Mouse (Mus musculus): ENCODE data around the gene BC028528. TPM values are rescaled to one million over a fixed set of nuclear protein-coding genes. Genes with fewer than 3 reads are reported as not detected.
A peak's percentile ranks its signal among the peaks of the same experiment; 100 is the strongest.

The BC028528 gene
- 18.5 and 26.4 TPM in 2 replicates for polyA plus RNA-seq (2016; fragmentation: Nextera tagmentation; extraction: Ambion mirVana)

GRCm38 (mm10) chr3:95891211-95892065 lies at the start of gene BC028528:
Gene BC028528, minus strand, starts transcription at chr3:95892005.
- Histone ChIP-seq H3K27me3 (ENCODE audit: insufficient read depth, poor library complexity, severe bottlenecking) (no peaks in the 10 kb centered on the region), H3K4me3 (peak within 1 kb of the TSS; percentile 47), H3K27ac (peak within 1 kb of the TSS; percentile 87), H3K9me3 (no peaks in the 10 kb centered on the region), H3K4me1 (peaks cover 34% of the 10 kb centered on the region), H3K36me3 (peaks cover 13% of the 10 kb centered on the region)
- WGBS, result 20% methylated on average over 12 of the region's 12 CpGs
- DNase-seq (ENCODE audit: low spot score), result no peak

- no peak for DNase-seq (ENCODE audit: low spot score)
- no peaks in the 10 kb centered on the region for H3K4me1 ChIP-seq
- no peak overlapping the region for H3K27ac ChIP-seq
- H3K9me3 ChIP-seq, result no peaks in the 10 kb centered on the region
- WGBS, result 90% methylated on average over 15 of the region's 15 CpGs
- H3K36me3 ChIP-seq, result peaks cover 92% of the 10 kb centered on the region
- H3K4me3 ChIP-seq, result no peak overlapping the region
- no peaks in the 10 kb centered on the region for H3K27me3 ChIP-seq (ENCODE audit: insufficient read depth, poor library complexity, severe bottlenecking)
These were observed 47.0 kb upstream of the BC028528 start for GRCm38 (mm10) chr3:95938835-95939234.

GRCm38 (mm10) chr3:95938217-95938616 lies 46.4 kb upstream of the BC028528 start:
- H3K27me3 ChIP-seq (ENCODE audit: insufficient read depth, poor library complexity, severe bottlenecking), result no peaks in the 10 kb centered on the region
- peaks cover 94% of the 10 kb centered on the region for H3K36me3 ChIP-seq
- no peaks in the 10 kb centered on the region for H3K4me1 ChIP-seq
- no peak overlapping the region for H3K4me3 ChIP-seq
- no peak overlapping the region for H3K27ac ChIP-seq
- WGBS, result 97% methylated on average over 8 of the region's 8 CpGs
- no peaks in the 10 kb centered on the region for H3K9me3 ChIP-seq
- no peak for DNase-seq (ENCODE audit: low spot score)

GRCm38 (mm10) chr3:95934448-95934847 lies 42.6 kb upstream of the BC028528 start:
- DNase-seq (ENCODE audit: low spot score), result no peak
- Histone ChIP-seq H3K36me3 (peaks cover 60% of the 10 kb centered on the region), H3K27ac (no peak overlapping the region), H3K9me3 (no peaks in the 10 kb centered on the region), H3K27me3 (ENCODE audit: insufficient read depth, poor library complexity, severe bottlenecking) (no peaks in the 10 kb centered on the region), H3K4me1 (peaks cover 15% of the 10 kb centered on the region), H3K4me3 (no peak overlapping the region)
- 90% methylated on average over 1 of the region's 1 CpGs for WGBS

GRCm38 (mm10) chr3:95933111-95933750 lies 41.4 kb upstream of the BC028528 start:
- H3K4me3 ChIP-seq, result no peak overlapping the region

DNA sequence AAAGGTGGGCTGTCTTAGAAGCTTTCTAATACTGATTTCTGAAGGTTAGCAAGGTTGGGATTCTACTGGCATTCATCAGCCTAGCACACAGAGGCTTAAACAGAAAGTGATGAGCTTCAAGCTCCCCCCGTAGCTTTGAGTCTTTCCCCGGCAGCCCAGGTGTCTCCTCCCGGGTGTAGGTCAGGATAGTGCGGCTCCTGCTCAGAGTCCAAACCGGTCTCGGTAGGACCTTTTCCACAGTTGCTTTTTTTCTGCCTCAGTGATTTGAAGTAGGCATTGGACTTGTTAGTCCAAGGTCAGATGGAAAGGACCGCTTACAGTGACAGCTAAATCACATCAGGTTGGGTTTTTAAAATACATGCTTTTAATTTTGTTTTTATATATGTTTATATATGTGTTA lies 40.8 kb upstream of the BC028528 start:
- Histone ChIP-seq H3K9me3 (no peaks in the 10 kb centered on the region), H3K27ac (no peak overlapping the region), H3K36me3 (peaks cover 41% of the 10 kb centered on the region), H3K27me3 (ENCODE audit: insufficient read depth, poor library complexity, severe bottlenecking) (no peaks in the 10 kb centered on the region), H3K4me1 (peaks cover 15% of the 10 kb centered on the region), H3K4me3 (0 out of 2 replicates have a peak overlapping the region, but pooled peaks have one; percentile 0)
- no peak for DNase-seq (ENCODE audit: low spot score)
- WGBS, result 90% methylated on average over 7 of the region's 7 CpGs

More at GRCm38 (mm10) chr3:95933111-95933750, 41.4 kb upstream of the BC028528 start:
- no peaks in the 10 kb centered on the region for H3K27me3 ChIP-seq (ENCODE audit: insufficient read depth, poor library complexity, severe bottlenecking)
- peaks cover 15% of the 10 kb centered on the region for H3K4me1 ChIP-seq
- 92% methylated on average over 7 of the region's 7 CpGs for WGBS
- H3K27ac ChIP-seq, result no peak overlapping the region
- DNase-seq (ENCODE audit: low spot score), result no peak
- H3K9me3 ChIP-seq, result no peaks in the 10 kb centered on the region
- H3K36me3 ChIP-seq, result peaks cover 48% of the 10 kb centered on the region

- H3K27me3 ChIP-seq (ENCODE audit: insufficient read depth, poor library complexity, severe bottlenecking), result no peaks in the 10 kb centered on the region
- no peak overlapping the region for H3K27ac ChIP-seq
- H3K36me3 ChIP-seq, result peaks cover 37% of the 10 kb centered on the region
- 80% methylated on average over 1 of the region's 1 CpGs for WGBS
- H3K9me3 ChIP-seq, result no peaks in the 10 kb centered on the region
- peaks cover 15% of the 10 kb centered on the region for H3K4me1 ChIP-seq
- no peak for DNase-seq (ENCODE audit: low spot score)
- 0 out of 2 replicates have a peak overlapping the region, but pooled peaks have one; percentile 0 for H3K4me3 ChIP-seq
These were observed 40.4 kb upstream of the BC028528 start for GRCm38 (mm10) chr3:95932157-95932556.

- WGBS, result 91% methylated on average over 1 of the region's 1 CpGs
- H3K9me3 ChIP-seq, result no peaks in the 10 kb centered on the region
- DNase-seq (ENCODE audit: low spot score), result no peak
- H3K36me3 ChIP-seq, result peaks cover 30% of the 10 kb centered on the region
- peaks cover 15% of the 10 kb centered on the region for H3K4me1 ChIP-seq
- no peak overlapping the region for H3K27ac ChIP-seq
- H3K27me3 ChIP-seq (ENCODE audit: insufficient read depth, poor library complexity, severe bottlenecking), result no peaks in the 10 kb centered on the region
- H3K4me3 ChIP-seq, result 0 out of 2 replicates have a peak overlapping the region, but pooled peaks have one; percentile 83
These were observed 39.7 kb upstream of the BC028528 start for GRCm38 (mm10) chr3:95931471-95931870.

GRCm38 (mm10) chr3:95930471-95930789 lies 38.6 kb upstream of the BC028528 start:
- Histone ChIP-seq H3K4me3 (peak overlapping the region; percentile 83), H3K9me3 (no peaks in the 10 kb centered on the region), H3K27me3 (ENCODE audit: insufficient read depth, poor library complexity, severe bottlenecking) (no peaks in the 10 kb centered on the region), H3K4me1 (peaks cover 15% of the 10 kb centered on the region), H3K27ac (peak overlapping the region; percentile 96), H3K36me3 (peaks cover 25% of the 10 kb centered on the region)
- 4% methylated on average over 5 of the region's 5 CpGs for WGBS
- no peak for DNase-seq (ENCODE audit: low spot score)

DNA sequence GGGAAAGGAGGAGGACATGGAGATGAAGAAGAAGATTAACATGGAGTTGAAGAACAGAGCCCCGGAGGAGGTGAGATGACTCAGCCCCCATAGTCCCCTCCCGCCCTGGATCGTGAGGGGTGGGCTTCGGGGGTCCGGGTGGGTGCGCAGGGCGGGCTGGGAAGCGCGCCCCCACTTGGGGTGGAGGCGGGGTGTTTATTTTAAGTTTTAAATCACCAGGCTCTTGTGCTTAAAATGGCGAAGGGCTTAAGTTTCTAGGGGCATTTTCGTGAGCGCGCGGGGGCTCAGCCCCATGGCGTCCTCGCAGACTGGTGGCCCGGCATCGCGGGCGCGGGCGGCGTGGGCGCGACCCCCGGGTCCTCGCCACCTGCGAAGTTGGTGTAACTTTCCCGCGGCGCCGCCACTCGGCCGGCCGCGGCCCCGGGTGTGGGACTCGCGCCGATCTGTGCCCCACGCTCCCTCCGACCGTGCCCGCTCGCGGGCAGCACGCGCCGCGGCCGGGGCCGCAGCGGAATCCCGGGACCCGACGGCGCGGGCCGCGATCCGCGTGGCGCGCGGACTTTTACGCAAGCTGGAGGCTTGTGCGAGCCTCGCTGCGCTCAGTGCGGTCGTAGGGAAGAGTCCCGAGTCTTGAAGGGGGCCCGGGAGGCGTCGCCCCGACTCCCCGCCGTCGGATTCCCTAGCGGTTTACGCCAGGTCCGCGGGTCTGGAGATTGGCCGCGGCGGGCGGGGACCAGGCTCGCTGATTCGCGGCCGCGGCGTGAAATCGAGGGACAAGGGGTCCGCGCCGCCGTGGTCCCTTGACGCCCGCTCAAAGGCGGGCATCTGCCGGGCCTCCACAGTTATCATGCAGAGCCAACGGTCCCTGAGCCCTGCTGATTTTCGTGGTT lies 38.0 kb upstream of the BC028528 start:
- H3K4me1 ChIP-seq, result peaks cover 15% of the 10 kb centered on the region
- under 1% methylated on average over 105 of the region's 105 CpGs for WGBS
- peak; percentile 84 for DNase-seq (ENCODE audit: low spot score)
- peaks cover 19% of the 10 kb centered on the region for H3K36me3 ChIP-seq
- peak overlapping the region; percentile 96 for H3K27ac ChIP-seq
- peak overlapping the region; percentile 83 for H3K4me3 ChIP-seq
- no peaks in the 10 kb centered on the region for H3K9me3 ChIP-seq
- H3K27me3 ChIP-seq (ENCODE audit: insufficient read depth, poor library complexity, severe bottlenecking), result no peaks in the 10 kb centered on the region

DNA sequence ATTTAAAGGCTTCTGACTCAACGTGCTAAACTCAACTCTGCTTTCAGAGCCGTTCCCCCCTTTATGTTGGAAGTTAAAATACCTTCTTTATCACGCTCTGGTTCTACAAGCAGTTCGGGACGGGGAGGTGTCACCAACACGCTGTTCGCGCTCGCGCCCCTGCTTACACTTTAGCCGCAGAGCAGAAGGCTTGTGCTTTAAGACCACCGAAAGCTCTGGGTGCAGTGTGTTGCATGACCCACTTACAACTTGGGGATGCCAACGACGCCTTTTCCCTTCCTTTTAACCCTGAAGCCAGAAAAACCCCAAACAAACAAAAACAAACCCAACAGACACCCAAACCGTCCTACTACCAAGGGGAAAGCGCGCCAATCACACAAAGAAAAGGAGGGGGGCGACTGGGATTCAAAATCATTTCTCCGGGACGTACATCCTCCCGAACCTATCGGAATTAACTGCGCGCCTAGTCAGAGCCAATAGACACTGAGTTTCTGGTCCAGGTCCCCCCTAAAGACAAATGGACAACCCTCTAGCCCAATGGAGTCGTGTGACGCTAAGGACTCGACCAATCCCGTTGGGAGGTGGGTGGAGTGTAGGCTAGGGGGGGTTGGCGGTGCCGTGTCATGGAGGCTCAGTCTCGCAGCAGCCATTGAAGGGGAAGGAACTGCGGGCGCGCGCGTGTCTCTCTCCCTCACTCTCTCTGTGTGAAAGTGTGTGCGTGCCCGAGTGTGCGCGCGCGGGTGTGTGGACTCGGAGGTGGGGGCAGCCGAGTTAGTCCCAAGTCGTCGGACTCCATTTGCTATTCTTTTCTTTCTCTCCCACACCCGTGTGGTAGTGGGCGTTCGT lies 37.1 kb upstream of the BC028528 start, which contains the start of gene Anp32e:
Gene Anp32e, plus strand, starts transcription at position 589 of the 846 bp plus-strand sequence.
- Histone ChIP-seq H3K27me3 (ENCODE audit: insufficient read depth, poor library complexity, severe bottlenecking) (no peaks in the 10 kb centered on the region), H3K27ac (peak within 1 kb of the TSS; percentile 96), H3K9me3 (no peaks in the 10 kb centered on the region), H3K4me1 (peaks cover 15% of the 10 kb centered on the region), H3K4me3 (peak within 1 kb of the TSS; percentile 83), H3K36me3 (peaks cover 10% of the 10 kb centered on the region)
- under 1% methylated on average over 49 of the region's 49 CpGs for WGBS
- DNase-seq (ENCODE audit: low spot score), result peak; percentile 99

DNA sequence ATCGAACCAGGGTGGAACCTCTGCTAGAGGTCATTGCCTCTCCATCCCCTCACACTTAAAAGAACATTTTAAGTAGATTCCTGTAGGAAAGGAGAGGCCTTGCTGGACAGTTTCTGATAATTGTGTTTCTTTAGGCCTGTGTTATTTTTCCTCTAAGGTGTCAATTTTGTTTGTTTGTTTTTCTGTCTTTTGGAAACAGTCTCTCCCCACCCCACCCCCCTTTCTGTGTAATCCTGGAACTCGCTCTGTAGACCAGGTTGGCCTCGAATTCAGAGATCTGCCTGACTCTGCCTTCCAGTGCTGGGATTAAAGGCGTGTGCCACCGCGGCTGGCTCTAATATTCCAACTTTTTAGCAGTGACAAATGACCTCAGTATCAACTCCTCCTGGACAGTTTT lies 36.5 kb upstream of the BC028528 start:
- peak overlapping the region; percentile 83 for H3K4me3 ChIP-seq
- peak overlapping the region; percentile 96 for H3K27ac ChIP-seq
- no peak for DNase-seq (ENCODE audit: low spot score)
- WGBS, result 55% methylated on average over 6 of the region's 6 CpGs
- H3K36me3 ChIP-seq, result peaks cover 4% of the 10 kb centered on the region
- H3K9me3 ChIP-seq, result no peaks in the 10 kb centered on the region
- peaks cover 15% of the 10 kb centered on the region for H3K4me1 ChIP-seq
- no peaks in the 10 kb centered on the region for H3K27me3 ChIP-seq (ENCODE audit: insufficient read depth, poor library complexity, severe bottlenecking)

Measured in heart, embryonic 10.5 days (tissue).